Comparison of ENCODE assay signal across 12 mouse cellular contexts in the genomic region with DNA sequence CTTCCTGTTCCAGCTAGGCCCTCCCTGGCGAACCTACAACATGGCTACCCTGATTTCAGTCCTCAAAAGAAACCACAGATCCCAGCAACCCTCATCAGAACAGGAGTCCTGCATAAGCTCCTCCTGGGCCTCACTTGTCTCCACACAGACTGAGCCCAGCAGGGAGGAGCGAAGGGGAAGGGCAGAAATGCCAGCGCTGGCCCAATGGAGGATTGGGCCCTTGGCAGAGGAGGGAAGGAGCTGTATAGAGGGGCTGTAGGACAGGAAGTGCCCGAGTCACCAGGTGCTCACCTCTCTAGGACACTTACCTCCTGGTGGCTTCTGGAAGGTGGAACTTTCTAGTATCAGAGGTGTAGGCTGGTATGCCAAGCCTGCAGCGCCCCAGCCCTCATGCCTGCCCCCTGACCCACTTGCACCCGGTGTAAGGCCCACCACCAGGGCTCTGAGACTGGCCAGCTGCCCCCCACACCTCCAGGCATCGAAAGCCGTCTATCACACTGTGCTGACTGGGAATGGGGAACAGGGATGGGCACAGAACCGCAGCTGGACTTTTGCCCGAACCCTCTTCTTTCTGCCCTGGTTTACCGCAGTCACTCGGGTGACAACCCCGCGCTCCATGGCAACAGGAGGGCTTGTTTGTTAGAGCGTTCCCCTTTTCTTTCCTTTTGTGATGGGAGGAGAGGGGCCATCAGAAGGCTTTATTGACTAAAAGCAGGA. TPM values are rescaled to one million over a fixed set of nuclear protein-coding genes. Genes with fewer than 3 reads are reported as not detected.
DNase-seq lines count a peak whose midpoint lies in the region; ATAC-seq and TF ChIP-seq lines count a peak whose summit lies in the region.
"Had no signal": no experiment of that assay in that cellular context is flagged by ENCODE, and none has a peak within 500 bp of the region (broad histone marks: within the 10 kb centered on the region; RNA-seq: fewer than 3 reads in every experiment).

No protein-coding gene starts in this region.

- no peak overlapping the region for H3K4me3 ChIP-seq in left cerebral cortex, adult 2 months
- no peak overlapping the region for H3K4me3 ChIP-seq in forebrain, embryonic 15.5 days
- no peak overlapping the region for H3K4me3 ChIP-seq in midbrain, embryonic 15.5 days

- WGBS in forebrain, embryonic 15.5 days, result 52% methylated on average over 15 of the region's 15 CpGs
- 60% methylated on average over 15 of the region's 15 CpGs for WGBS in midbrain, embryonic 15.5 days

- no peak for DNase-seq in left cerebral cortex, adult 2 months (ENCODE audit: extremely low spot score in 1 of 2, low spot score in 2 of 2)
- DNase-seq in left cerebral cortex, adult 9 months (ENCODE audit: low spot score in 2 of 2), result no peak
- DNase-seq in cerebellum, postnatal 10 days, result peak; percentile 60 to 69
- DNase-seq in gastrocnemius, postnatal 4 days (ENCODE audit: low spot score in 2 of 2), result no peak
- DNase-seq in embryo, embryonic 10 days (ENCODE audit: low spot score), result no peak
- DNase-seq in urinary bladder, postnatal 4 days (ENCODE audit: low spot score in 2 of 2), result no peak
- DNase-seq: liver; lung, postnatal 14 days; thymus, adult 18-20 months had no signal

- H3K4me1 ChIP-seq in forebrain, embryonic 15.5 days, result peaks cover 87% of the 10 kb centered on the region
- peaks cover 64% of the 10 kb centered on the region for H3K4me1 ChIP-seq in midbrain, embryonic 15.5 days

- ATAC-seq in forebrain, embryonic 15.5 days (replicated peaks), result no peak
- ATAC-seq in midbrain, embryonic 15.5 days (replicated peaks), result no peak
- ATAC-seq: inflammation-experienced regulatory T-cells, adult 6 months had no signal

- peak overlapping the region; percentile 84 for H3K27ac ChIP-seq in left cerebral cortex, adult 2 months
- peak overlapping the region; percentile 1; the same call in 1 of the 2 replicates for H3K27ac ChIP-seq in forebrain, embryonic 15.5 days (replicated peaks)
- H3K27ac ChIP-seq in midbrain, embryonic 15.5 days, result peak overlapping the region; percentile 25; the same call in 1 of the 2 replicates

- TF ChIP-seq CTCF in left cerebral cortex, adult 2 months (IDR thresholded peaks at IDR 0.05), result no peak

- H3K4me2 ChIP-seq in forebrain, embryonic 15.5 days (replicated peaks), result no peak overlapping the region
- no peak overlapping the region for H3K4me2 ChIP-seq in midbrain, embryonic 15.5 days

- H3K36me3 ChIP-seq in forebrain, embryonic 15.5 days, result no peaks in the 10 kb centered on the region
- H3K36me3 ChIP-seq in midbrain, embryonic 15.5 days (replicated peaks), result no peaks in the 10 kb centered on the region

- H3K9me3 ChIP-seq in forebrain, embryonic 15.5 days, result no peaks in the 10 kb centered on the region
- H3K9me3 ChIP-seq in midbrain, embryonic 15.5 days, result no peaks in the 10 kb centered on the region

- intact Hi-C loops in left cerebral cortex, adult 2 months (cut with DNase I), result no loop called here

- H3K27me3 ChIP-seq in forebrain, embryonic 15.5 days, result no peaks in the 10 kb centered on the region
- H3K27me3 ChIP-seq in midbrain, embryonic 15.5 days (replicated peaks), result no peaks in the 10 kb centered on the region

- no peak overlapping the region for H3K9ac ChIP-seq in forebrain, embryonic 15.5 days (replicated peaks)
- no peak overlapping the region for H3K9ac ChIP-seq in midbrain, embryonic 15.5 days

RNA-seq across cellular contexts. Expression of gene Coro2b, which starts 16.9 kb away (rescaled TPM):
- total RNA-seq in left cerebral cortex, adult 2 months (2021), result 100 to 1,000 TPM; 178 to 185 TPM
- polyA plus RNA-seq in forebrain, embryonic 15.5 days (2015; fragmentation: Nextera tagmentation; extraction: Ambion mirVana), result 41.0 and 48.8 TPM in 2 replicates
- 34.7 and 35.1 TPM in 2 replicates for polyA plus RNA-seq in midbrain, embryonic 15.5 days (2015; fragmentation: Nextera tagmentation; extraction: Ambion mirVana)
- total RNA-seq in gastrocnemius, postnatal 4 days (2021), result 10 to 100 TPM; 19.2 to 19.7 TPM

Comparison
In these comparisons a context has a peak if more than half of its experiments do, and no peak if none do; other contexts are left out.
1. DNase-seq: peak in cerebellum, postnatal 10 days (2 of 2); none in left cerebral cortex, adult 2 months (0 of 2), left cerebral cortex, adult 9 months (0 of 2), gastrocnemius, postnatal 4 days (0 of 2), embryo, embryonic 10 days (single experiment) and urinary bladder, postnatal 4 days (0 of 2).
2. H3K27ac ChIP-seq: peak in every context shown above with its lines; median percentile 84 in left cerebral cortex, adult 2 months; 25 in midbrain, embryonic 15.5 days; 1 in forebrain, embryonic 15.5 days.
3. RNA of gene Coro2b, which starts 16.9 kb away (total RNA-seq): 178 to 185 TPM in left cerebral cortex, adult 2 months; 19.2 to 19.7 TPM in gastrocnemius, postnatal 4 days; every median in the first group is over 4 times any median in the second.